Mouse (Mus musculus): ENCODE results near the gene Phf3.

DNA sequence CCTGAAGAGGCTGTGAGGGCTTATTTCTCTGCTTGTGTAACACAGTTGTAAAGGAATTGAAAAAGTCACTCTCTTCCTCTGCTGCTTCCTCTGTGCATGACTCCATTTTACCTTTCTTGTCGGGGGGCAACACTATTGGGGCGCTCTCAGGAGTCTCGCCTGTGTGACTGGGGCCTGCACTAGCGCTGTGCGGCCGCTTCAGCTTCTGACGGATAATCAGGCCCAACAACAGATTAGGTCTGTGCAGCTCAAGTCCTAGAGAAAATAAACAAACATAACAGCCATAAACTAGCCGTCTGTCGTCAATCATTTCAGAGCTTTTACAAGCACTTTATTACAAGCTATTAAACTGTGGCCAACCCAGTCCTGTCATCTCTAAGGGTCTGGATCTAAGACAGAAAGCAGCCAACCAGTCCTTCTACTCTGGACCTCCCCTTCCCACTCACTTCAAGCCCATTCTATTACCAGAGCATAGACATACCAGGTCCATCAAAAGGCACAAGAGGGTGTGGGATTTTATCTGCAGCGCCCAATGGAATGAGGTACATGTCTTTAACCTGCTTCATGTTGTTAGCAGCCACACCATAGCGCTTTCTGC lies 67.9 kb downstream of the Phf3 start:
- TF ChIP-seq ZNF384 (IDR thresholded peaks at IDR 0.05; ENCODE audit: low read depth, low read length) (no peak), HCFC1 (IDR thresholded peaks at IDR 0.05; ENCODE audit: borderline replicate concordance, insufficient read depth, low read length) (no peak), ZC3H11A (IDR thresholded peaks at IDR 0.05; ENCODE audit: borderline replicate concordance, low read depth, low read length) (no peak), MAFK (IDR thresholded peaks at IDR 0.05; ENCODE audit: insufficient read depth, low read depth, low read length) (no peak), CHD2 (IDR thresholded peaks at IDR 0.05; ENCODE audit: low read depth, low read length) (no peak)
